Mouse (Mus musculus) E14TG2a.4 (cell line): Measurements from ENCODE around the gene Sgpl1.

Experiments used
- CTCF ChIP-seq: conservative IDR thresholded peaks from 2 replicates; pipeline ENCODE4 v1.5.1; 2014; ENCODE audit warnings: low read length
- POU5F1 ChIP-seq: IDR thresholded peaks from 2 replicates; pipeline ENCODE4 v1.6.1; 2014; ENCODE audit warnings: low read length, borderline replicate concordance

DNA sequence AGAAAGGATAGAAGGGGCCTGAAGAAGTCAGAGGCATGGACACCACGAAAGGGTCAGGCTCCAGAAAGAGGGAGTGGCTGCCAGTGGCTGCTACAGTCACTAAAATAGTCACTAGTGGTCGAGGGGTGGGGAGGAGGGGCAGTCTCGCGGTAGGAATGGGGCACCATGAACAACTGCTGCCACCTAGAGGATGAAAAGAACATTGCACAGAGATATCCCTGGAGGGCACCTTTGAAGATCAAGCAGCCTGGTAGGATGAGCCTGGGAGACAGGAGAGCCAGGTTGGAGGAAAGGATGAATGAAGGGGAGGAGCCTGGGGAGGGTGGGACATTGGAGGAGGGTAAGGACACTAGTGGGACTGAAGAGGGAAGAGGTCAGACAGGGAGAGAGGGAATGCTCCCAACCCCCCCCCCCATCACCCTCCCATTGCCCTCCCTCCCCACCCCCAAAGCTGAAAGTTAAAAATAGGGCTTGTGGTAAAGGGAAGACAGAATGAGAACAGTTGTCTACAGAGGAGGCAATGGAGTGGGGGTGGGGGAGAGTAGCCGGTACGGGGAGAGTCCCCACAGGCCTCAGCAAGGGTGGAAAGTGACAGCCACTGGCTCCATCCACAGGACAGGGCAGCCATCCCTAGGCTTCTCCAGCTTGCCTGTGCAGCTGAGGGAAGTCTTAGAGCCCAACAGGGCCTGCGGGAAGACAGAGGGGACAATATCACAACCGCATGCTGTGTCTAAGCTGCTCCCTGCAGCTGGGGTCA, 78.9 kb downstream of the Sgpl1 start:
- TF ChIP-seq CTCF: peak; percentile 65
- TF ChIP-seq POU5F1: no peak
